Mouse (Mus musculus): Measurements from ENCODE around the gene Csf3r.
"Not testable (repeated sequence)": the region's sequence is repeated elsewhere in the genome, so short reads cannot be mapped to it uniquely, and the experiment has no call there.

Csf3r gene

DNA sequence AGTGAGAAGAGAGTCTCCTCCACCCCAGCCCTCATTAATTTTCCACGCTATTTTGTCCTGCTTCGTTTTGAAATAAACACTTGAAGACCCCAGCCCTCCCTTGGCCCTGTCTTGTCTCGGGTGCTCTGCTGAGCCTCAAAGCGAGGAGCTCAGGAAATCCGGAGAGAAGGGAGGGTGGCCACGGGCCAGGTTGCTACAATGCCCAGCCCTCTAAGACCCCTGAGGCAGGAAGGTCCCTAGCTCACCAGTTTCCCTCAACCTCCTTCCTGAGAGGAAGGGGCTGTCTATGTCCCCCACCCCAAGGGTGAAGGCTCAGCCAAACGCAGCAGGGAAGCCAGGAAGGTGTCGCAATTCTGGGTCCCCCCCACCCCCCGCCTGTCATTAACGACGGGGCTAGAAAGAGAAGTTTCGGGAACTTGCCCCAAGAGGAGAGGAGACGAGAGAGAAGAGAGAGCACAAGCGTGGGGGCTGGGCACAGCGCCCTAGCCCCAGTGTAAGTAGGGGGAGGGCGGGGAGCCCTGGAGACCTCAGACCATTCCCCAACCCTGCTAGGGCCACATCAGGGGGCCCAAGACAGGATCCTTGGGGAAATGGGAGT is at the start of gene Csf3r:
TSS of gene Csf3r (plus strand) at position 248 of the 598 bp plus-strand sequence.
- no peak for DNase-seq (ENCODE audit: low read depth)

DNA sequence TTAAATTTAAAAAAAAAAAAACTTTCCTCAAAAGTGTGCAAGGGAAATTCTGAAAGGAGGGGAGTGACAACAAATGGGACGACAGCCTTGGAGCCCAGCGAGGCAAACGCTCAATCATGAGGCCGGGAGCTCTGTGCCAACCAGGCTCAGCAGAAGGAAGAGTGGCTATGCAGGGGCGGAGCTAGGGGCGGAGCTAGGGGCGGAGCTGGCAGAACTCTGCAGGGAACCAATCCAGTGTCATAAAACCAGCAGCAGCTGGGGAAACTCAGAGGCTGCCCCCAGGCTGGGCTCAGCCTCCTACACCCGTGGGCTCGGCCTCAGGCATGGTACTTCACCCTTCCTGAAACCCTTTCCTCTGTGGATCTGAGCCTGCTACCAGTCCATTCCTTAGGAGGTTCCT is 46.6 kb upstream of the Csf3r start:
- DNase-seq (ENCODE audit: low read depth), result no peak

DNA sequence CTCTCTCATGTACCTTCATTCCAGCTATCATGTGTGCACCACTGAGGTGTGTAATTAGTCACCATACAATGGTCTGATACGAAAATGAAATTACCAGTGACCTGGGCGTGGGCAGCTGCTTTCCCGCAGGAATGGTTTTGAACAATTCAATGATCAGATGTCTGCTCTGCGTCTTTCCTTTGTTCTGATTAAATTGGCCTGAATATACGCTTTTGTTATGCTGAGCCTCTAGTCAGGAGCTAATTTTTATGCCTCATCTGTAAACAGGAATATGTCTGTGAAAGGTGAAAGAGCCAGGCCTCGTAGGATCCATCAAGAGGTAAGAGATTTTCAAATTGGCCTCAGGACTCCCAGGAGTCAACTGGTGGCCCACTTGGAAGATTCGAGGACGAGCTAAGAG is 41.1 kb upstream of the Csf3r start:
- DNase-seq (ENCODE audit: low read depth), result no peak

DNA sequence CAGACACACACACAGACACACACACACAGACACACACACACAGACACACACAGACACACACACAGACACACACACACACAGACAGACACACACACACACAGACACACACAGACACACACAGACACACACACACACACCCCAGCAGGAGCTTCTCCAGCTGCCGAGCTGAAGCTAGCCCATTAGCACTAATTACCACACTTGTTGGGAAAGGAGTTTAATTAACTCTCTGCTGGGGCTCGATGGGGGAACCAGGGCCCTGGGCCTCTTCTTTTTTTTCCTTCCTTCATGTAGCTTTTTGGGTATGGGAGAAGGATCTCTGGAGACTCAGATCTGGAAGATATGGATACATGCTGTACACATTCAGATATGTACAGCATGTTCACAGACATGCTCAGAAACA is 38.6 kb upstream of the Csf3r start:
- DNase-seq (ENCODE audit: low read depth), result not testable (repeated sequence)

DNA sequence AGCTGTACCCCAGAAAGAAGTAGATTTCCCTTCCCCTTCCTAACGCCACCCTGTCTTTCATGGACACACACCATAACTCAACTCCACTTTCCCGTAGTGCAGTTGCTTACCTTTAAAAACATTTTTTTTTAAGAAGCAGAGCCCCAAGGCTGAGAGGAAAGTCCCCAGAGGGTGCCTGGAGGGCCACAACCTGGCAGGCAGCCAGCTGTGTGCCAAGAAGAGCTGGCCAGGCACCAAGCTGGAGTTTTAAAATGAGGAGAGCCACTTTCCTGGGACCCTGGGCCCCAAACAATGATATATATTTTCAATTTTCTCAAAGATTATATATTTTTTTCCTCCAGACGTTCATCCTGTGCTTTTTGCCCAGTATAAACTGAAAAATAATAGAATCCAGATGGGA is 37.3 kb upstream of the Csf3r start:
- no peak for DNase-seq (ENCODE audit: low read depth)

DNA sequence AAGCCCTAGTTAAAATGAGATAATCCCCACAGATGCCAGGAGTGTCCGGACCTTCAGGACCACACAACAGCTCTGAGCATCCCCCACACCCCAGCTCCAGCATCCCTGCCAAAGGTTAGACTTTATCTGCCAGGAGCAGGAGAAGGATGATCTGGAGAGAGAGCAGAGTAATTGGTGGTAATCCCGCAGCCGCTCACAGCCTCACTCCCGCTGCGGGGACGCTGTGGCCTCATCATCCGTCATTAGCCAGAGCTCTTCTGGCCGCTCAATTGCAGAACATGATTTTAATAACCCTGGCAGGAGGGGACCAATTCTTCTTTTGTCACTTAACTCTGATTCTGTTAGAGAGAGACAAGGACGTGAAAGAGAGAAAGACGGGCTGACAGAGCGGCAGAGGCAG is 35.3 kb upstream of the Csf3r start:
- no peak for DNase-seq (ENCODE audit: low read depth)

DNA sequence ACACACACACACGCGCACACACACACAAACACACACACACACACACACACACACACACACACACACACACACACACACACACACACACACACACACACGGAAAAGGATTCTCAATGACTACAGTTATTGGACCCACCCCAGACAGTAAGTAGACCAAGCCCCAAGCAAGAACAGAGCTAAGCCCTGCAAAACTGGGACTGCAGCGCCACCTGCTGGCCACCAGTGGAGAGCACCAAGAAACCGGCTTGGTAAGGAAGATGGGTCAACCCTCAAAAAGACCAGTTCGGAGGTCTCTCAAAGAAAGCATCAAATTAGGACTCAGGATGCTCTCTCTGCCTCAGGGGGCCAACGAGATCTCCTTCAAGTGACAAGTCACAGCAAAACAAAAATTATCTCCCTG is 34.2 kb upstream of the Csf3r start:
- peak; percentile 34 for DNase-seq (ENCODE audit: low read depth)

DNA sequence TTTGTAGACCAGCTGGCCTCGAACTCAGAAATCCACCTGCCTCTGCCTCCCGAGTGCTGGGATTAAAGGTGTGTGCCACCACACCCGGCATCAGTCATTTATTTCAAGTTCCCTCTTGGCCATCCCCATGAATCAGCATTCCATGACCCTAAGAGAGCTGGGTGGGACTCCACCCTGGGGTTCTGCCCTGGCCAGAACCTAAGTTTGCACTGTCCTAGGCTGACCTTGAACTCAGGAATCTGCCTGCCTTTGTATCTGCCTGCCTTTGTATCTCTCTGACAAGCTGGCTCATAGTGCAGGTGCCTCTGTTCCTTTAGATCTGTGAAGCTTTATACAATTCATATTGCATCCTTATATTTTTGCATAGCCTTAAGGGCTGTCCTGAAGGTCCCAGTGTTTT is 32.1 kb upstream of the Csf3r start:
- no peak for DNase-seq (ENCODE audit: low read depth)

DNA sequence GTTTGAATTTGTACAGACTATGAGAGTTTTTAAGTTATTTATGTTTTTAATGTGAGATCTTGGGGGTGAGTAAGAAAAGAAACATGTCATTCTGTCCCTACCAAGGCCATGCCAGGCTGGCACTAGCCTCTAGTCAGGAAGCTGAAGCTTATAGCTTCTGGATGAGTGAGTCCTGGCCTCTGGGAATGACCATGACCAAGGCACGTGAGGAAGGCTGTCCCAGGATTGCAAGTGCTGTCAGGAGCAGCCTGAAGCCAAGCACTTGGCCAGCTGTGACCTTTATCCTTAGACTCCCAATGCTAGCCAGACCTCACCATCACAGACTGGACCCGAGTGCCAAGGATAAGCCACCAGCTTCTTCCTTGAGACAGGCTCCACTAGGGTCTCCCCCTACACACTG is 31.4 kb upstream of the Csf3r start:
- no peak for DNase-seq (ENCODE audit: low read depth)

DNA sequence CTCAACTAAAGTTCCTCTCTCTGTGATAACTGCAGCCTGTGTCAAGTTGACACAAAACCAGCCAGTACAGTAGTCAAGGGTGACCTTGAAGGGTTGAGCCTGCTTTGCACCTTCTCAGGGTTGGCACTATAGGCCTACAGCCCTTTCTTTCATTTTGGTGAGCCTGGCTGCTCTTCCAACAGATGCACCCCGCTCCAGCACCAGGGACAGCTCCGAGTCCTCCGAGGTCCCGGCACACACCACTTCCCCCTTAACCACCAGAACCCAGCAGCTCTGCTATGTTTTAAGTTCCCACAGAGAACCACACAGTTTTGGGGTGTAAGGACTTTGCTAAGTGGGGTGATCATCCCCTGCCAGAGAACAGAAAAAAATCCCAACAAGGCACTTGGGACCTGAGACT is 27.8 kb upstream of the Csf3r start:
- DNase-seq (ENCODE audit: low read depth), result peak; percentile 13

DNA sequence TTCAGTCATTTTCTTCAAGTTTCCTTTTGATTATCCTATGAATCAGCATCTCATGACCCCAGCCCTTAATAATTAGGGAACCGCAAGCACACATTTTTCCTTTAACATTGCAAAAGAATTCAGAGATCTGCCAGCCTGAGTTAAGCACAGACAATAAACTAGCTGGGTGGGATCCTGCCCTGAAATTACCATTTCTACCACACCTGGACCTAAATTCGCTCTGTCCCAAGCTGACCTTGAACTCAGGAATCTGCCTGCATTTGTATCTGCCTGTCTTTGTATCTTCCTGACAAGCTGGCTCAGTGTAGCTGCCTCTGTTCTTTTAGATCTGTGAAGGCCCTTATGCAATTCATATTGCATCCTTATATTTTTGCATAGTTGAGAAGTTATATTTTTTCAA is 26.5 kb upstream of the Csf3r start:
- DNase-seq (ENCODE audit: low read depth), result no peak

DNA sequence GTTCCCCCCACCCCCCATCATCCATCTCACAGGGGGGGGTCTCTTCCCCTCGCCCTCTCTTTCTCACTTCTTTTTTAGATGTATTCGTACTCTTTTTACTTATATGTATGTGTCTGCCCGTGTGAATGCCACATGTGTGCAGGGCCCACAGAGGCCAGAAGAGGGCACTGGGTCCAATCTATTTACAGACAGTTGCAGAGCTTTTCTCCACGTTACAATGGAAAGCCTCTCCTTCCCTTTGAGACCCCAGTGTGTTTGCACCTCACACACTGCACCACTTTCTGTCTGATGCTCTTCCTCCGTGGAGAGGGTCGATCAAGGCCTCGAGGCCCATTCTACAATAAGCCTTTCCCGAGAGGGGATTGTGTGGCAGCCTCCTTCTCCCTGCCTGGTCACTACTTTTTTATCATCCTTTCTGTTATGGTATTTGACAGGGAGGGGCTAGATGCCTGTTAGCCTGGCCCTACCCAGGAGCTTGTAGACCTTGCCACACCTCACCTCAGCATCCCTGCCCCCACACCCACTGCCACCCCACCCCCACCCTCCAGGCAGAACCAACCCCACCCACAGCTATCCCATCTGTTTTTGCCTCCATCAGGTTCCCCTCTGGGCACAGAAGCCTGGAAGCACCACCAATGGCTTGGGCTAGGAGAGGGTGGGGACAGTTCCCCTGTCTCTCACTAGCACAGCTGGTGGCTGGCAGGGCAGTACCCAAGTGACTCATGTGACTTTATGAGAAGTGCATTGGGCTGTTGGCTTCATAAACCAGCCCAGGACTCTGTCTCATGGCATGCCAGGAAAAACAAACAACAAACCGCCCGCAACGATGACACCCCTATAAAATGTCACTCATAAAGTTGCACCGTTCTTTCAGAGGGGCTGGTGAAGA is 22.8 kb upstream of the Csf3r start:
- no peak for DNase-seq (ENCODE audit: low read depth)

DNA sequence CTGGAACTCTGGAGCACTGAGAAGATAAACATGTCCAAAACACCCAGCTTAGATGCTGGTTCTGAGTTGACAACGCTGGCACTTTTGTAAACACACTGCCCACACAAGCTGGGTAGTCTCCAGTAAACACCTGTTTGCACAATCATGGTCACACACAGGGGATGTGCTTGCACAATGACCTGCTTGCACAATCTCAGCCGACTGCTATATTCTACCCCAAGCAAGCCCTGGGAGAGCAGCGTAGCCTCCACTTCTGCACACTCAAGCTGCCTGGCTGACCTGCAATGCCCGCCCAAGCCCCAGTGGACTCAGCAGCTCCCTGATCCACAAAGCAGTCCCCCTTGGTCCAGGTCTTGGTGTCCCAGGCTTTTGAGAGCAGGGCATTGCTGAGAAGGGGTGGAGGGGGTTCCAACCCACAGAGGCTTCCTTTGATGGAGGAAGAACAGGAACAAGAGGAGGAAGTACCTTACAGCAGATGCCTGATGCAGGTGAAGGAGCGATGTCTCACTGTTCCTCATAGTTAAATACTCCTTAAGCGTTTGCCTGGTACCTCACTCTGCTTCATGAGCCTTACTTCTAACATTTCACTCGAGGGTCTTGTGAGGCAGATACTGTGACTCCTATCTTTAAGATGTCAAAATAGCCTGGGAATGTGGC is 6.5 kb upstream of the Csf3r start:
- DNase-seq (ENCODE audit: low read depth), result no peak

DNA sequence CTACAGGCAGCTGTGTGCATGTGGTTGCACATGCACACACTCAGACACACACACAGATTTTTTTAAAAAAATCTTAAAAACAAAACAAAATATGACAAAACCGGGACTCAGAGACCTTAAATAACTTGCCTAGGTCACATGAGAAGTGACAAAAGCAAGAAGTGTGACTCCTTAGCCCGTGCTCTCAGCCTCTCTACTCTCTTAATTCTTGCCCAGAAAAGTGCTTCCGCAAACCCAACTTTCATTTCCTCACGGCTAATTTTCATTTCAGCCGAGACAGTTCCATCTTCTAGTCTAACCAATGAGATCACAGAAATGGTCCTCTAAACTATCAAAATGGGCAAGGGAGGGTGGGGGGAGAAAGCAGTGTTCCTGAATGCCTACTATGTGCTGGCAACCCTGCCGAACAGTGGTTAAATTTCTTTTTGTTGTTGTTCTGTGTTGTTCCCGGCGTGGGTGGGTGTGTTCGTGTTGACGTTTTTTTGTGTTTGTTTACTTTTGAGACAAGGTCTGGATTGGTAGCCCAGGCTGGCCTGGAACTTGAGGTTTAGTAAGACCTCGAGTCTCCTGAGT is 5.3 kb upstream of the Csf3r start:
- DNase-seq (ENCODE audit: low read depth), result no peak

DNA sequence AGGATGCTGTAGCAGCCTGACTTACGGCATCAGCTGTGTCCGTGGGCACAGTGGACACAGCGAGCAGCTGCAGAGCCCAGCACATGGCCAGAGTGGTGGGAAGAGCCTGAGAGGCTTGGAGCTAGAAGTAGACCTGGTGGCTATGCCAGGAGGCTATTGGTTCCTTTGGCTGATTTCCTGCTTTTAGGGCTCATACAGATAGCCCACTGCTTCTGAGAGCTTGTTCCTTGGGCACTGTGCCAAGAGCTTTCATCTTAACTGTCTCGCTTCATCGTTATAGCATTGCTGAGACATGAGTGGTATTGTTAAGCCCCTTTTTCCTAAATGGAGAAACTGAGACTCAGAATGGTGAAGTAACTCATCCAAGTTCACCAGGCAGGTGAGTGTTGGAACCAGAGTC is 1.5 kb downstream of the Csf3r start:
- DNase-seq (ENCODE audit: low read depth), result no peak

DNA sequence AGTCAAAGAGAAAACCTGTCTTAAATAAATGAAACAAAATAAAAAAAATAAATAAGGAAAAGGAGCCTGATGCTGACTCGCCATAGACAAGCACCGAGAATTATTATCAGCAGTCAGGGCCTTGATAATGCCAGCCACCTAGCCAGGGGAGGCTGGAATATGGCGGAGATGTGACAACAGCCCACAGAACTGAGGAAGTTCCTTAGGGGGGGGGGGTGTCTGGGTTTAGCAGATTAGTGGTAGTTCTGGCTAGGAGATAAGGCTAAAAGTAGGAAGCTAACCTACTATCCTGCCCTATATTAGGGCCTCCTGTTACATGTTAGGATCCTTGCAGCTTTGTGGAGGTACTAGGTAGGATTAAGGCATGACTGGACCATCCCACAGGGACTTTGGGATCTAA is 3.6 kb downstream of the Csf3r start:
- DNase-seq (ENCODE audit: low read depth), result peak; percentile 6

DNA sequence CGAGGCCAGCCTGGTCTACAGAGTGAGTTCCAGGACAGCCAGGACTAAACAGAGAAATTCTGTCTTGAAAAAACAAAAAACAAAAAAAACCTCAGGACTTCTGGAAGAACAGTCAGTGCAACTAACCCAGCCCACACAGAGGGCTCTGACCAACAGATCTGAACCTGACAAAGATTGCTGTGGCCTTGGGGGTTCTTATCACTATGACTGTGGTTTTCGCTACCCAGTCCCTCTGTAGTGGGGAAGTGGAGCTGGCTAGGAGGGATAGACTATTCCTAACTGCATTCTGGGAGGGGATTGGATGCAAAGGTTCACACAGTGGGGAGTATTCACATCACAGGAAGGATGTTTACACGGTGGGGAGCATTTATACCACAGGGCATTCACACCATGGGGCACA is 4.7 kb downstream of the Csf3r start:
- DNase-seq (ENCODE audit: low read depth), result no peak

DNA sequence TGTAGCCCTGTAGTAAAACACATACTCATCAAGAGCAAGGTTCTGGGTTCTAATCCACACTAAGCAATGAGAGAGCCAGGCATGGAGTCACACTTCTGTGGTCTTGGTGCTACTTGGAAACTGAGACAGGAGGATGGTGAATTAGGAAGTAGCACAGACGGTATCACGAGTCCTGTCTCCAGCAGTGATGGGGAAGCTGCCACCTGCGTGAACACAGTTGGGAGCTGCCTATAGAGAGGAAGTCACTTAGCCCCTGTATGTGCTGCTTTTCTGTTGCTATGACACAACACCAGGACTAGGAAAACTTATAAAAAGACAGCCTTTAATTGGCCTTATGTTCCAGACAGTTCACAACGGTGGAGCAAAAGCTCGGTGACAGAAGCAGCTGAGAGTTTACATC is 6.4 kb downstream of the Csf3r start:
- DNase-seq (ENCODE audit: low read depth), result no peak

DNA sequence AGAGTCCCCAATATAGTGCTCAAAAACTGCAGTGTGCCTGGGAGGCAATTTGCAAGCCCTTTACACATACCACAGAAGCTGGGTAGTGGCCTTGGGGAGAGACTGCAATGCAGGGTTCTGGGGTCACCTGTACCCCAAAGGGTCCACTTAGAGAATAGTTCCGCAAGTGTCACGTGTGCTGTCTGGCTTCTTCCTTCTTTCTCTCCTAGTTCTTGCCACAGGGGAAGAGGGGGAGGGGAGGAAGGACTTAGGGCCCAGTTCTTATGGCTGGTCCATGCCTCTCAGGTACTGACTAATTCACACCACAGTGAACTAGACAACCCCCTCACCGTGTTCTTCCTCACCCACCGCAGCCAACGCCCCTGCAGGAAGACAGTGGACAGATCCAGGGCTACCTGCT is 11.1 kb downstream of the Csf3r start:
- no peak for DNase-seq (ENCODE audit: low read depth)

DNA sequence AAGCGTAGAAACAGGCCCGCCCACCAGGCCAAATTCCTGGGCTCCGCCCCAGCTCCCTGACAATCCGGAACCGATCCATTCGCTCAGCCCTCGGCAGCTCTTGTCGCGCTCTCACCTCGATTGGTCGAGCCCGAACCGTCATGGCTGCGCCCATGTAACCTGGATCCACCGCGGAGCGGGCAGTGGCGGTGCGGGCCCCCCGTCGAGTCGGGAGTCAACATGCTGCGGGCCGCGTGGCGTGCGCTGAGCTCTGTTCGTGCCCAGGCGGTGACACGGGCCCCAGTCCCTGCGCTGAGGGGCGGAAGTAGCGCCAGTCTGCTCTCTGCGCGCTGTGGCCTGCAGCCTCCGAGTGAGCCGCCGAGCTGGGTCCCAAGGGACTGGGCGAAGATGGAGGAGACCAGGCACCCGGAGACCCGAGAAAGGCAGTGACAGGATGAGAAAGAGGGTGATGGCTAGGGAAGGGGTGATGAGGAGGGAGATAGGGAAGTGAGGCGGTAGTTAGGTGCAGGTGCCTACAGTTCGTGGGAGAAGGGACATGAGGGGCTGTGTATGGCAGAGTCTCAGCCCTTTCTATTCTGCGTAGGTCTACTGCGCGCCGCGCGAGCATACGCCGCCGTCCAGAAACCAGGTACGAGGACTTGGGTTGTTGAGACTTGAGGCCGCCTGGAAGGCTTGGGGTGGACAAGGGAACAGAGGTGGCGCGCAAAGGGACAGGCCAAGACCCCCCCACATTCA is 22.7 kb downstream of the Csf3r start, which contains the start of gene Mrps15:
TSS of gene Mrps15 (plus strand) at position 75 of the 735 bp plus-strand sequence.
- DNase-seq (ENCODE audit: low read depth), result peak; percentile 85

DNA sequence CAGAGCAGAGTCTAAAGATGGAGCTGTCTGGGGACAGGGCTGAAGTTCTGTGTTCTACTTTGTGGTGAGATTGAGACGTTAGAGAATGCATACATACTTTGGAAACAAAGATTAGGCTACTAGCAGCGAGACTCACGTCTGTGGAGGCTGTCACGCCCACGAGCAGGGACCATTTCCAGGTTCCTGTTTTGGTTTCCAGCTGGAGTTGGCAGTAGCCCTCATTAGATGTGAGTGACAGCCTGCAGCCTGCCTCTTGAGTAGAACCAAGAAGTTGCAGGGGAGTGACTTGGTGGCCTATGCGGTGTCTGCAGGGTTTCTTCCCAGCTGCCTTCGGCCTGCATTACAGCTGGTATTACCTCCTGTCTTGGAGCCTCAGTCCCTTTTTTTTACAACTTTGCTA is 27.3 kb downstream of the Csf3r start:
- DNase-seq (ENCODE audit: low read depth), result no peak
